Mouse (Mus musculus) erythroblast, adult 5-6 weeks (primary cell): ENCODE measurements around the gene Epo. TPM values are rescaled to one million over a fixed set of nuclear protein-coding genes. Genes with fewer than 3 reads are reported as not detected.
A peak's percentile ranks its signal among the peaks of the same experiment; 100 is the strongest.

Experiments used
- ATAC-seq: replicated peaks from 2 replicates; pipeline ENCODE4 v1.8.0; 2016; ENCODE audit warnings: moderate number of reproducible peaks, mild to moderate bottlenecking, moderate TSS enrichment, inconsistent platforms; ENCODE audit not compliant: poor library complexity, low FRiP score, severe bottlenecking
- total RNA-seq, 2 experiments: library from RNA; stranded (forward) in 1 of 2; stranded (reverse) in 1 of 2; fragments of 150-400 nt in 1 of 2; fragments of 200-764, 138-1000 nt in 1 of 2; gene quantifications; 2 replicates each; pipeline versions ENCODE4 v1.2.3 to v1.2.4; 2015 to 2017; ENCODE audit warnings: low replicate concordance in 2 of 2

Gene Epo
- total RNA-seq, 2 experiments from 2014 or later = not detected

DNA sequence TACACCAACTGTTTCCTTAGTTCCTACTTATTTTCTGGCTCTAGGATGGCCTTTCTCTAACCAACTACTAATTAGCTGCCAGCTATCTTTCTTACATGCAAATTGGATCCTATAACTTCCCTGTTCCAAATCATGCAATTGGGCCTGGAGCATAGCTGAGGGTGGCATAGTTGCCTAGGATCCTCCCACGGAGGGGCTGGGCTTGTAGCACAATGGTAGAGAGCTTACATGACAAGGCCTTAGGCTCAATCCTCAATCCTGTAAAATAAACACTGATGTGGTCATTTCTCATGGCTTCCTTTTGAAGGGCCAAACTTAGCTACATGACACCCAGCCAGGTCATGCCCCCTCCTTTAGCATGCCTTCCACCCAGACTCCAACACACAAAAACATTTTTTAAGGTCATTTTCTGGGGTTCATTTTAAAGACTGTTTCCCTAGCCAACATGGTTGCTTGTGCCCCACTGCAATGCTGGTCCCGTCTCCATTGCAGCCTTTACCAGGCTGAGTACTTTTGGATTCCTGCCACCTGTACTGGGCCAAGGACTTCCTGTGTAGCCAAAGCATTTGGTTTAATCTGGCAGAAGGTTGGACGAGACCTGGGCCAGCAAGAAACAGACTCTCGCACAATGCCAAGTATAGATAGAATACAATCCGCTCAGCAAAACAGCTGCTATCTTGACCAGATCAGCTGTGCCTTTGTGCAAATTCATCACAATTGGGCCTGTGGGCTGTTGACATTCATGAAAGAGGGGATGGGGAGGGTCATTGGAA lies 8.9 kb upstream of the Epo start:
- no peak for ATAC-seq

- ATAC-seq = no peak
Measured at GRCm38 (mm10) chr5:137540991-137541390, 7.9 kb upstream of the Epo start.

- no peak for ATAC-seq
Measured at GRCm38 (mm10) chr5:137539291-137539801, 6.3 kb upstream of the Epo start.

DNA sequence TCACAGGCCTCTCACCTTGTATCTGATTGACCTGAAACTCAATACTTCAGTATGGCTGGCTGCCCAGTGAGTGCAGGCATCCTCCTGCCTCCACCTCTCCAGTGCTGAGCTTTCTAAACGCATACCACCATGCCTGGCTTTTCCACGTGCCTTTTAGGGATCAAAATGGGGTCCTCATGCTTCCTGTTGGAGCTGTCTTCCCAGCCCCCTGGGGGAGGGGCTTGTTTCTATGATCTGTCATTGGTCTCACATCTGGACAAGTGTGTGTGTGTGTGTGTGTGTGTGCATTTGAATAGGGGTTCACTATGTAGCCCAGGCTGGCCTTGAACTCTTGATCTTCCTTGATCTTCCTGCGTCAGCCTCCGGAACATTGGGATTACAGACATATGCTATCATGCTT lies 4.4 kb upstream of the Epo start:
- no peak for ATAC-seq

DNA sequence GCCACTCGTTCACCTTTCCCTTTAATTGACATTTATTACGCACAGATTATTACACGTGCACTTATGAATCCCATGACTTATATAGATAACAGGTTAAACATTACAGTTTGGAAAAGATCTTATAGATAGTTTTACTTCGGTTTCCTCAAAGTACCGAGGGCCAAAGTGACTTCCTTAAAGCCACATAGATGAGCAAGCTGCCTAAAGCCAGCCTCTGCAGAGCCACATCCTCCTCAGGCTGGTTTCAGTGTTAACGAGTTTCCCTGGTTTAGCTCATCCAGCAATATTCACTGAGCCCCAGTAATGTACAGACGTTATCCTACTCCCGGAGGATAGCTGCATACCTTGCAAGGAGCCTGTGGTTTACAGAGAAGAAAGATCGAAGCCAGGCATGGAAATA lies 2.3 kb upstream of the Epo start:
- no peak for ATAC-seq

DNA sequence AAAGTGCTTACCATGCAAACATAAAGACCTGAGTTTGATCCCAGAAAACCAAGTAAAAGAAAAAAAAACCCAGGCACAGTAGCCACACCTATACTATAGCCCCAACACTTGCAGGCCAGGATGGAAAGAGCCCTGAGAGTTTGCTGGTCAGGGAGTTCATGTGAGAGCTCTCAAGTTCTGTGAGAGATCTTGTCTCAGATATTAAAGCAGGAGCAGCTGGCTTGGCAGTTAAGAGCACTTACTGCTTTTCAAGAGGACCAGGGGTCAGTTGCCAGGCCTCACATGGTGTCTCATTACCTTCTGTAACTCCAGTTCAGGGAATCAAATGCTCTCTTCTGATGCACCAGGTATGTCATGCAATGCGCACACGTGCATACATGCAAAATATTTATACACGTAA lies 1.7 kb upstream of the Epo start:
- no peak for ATAC-seq

- ATAC-seq = peak; percentile 14
Measured at GRCm38 (mm10) chr5:137532808-137533116, 280 bp downstream of the Epo start.

DNA sequence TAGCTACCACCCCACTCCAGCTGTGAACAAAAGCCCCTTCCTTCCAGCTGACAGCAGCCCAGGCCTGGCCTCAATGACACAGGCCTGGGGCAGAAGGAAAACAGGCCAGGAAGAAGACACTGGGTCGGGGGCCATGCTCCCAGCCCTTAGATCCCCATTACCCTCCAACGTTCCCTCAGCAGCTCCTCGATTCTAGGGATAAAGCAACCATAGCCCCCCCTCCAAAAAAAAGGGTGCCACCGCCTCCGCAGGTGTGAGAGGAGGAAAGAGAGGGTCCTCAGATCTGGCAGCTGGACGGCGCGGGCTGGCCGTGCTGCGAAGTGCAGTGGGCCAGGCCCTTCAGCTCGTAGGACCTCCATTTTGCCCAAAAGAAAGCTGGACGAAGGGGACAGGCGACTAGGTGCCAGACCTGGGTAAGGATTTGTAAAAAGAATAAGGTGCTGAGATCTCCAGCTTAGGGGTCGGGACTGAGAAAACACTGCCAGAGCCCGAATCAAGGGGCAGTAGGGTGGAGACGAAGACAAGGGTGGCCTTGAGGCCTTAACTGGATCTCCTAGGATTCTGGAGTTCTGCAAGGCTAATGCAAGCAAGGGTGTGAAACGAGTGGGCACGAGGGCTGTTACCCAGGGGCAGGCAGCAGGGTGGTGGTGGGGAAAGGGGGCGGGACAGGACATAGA lies 773 bp downstream of the Epo start:
- ATAC-seq = peak; percentile 16; the same call in 1 of the 2 replicates

DNA sequence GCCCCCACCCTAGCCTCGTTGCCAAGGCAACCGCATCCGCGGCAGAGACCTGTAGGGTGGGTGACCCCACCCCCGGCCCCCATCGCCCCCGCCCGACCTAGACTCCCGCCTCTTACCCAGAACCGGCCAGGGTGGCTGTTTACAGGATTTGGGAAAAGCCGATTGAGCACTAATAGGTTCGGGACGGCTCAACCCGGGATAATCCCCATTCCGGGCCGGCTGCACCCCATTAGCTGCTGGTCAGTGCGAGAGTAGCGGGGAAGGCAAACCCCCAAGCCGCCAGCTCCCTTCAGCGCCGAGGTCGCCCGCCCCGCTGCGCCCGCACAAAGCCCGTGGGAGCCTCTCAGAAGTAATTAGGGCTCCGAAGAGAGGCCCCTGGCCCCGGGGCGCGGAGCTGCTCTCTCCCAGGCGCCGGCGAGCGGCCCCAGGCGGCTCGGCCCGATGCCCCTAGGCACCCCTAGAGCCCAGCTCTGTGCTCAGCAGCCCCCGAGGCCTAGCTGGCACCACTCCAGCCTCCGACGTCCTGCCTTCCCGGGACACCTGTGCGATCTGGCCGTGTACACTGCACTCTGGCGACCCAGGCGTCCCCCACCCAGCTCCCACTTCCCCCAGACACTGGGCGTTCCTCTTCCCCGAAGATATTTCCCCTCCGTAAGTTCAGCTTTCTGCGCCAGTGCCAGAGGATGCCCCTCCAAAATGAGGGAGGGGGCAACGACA lies 1.5 kb downstream of the Epo start:
- ATAC-seq = peak; percentile 5; the same call in 1 of the 2 replicates

- peak; percentile 14; the same call in 1 of the 2 replicates for ATAC-seq
Measured at GRCm38 (mm10) chr5:137530588-137531413, 2.2 kb downstream of the Epo start.

DNA sequence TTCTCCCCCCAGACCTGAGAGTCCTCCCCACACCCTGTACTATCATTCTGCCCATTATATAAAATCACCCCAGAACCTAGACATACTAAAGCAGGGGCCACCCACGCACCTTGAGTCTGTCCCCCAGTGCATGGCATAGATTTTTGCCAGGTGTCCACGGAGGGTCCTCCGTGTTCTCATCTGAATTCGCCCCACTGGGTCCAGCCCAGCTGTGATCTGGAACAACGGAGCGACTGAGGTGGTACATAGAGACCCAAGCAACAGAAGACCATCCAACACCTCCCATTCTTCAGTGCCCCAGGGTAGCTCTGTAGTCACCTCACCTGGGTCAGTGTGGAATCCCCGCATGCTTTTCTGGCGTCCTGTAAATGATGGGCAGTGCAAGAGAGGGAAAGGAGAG lies 3.0 kb downstream of the Epo start:
- ATAC-seq = no peak

- no peak for ATAC-seq
Measured at GRCm38 (mm10) chr5:137529221-137529995, 3.6 kb downstream of the Epo start.

DNA sequence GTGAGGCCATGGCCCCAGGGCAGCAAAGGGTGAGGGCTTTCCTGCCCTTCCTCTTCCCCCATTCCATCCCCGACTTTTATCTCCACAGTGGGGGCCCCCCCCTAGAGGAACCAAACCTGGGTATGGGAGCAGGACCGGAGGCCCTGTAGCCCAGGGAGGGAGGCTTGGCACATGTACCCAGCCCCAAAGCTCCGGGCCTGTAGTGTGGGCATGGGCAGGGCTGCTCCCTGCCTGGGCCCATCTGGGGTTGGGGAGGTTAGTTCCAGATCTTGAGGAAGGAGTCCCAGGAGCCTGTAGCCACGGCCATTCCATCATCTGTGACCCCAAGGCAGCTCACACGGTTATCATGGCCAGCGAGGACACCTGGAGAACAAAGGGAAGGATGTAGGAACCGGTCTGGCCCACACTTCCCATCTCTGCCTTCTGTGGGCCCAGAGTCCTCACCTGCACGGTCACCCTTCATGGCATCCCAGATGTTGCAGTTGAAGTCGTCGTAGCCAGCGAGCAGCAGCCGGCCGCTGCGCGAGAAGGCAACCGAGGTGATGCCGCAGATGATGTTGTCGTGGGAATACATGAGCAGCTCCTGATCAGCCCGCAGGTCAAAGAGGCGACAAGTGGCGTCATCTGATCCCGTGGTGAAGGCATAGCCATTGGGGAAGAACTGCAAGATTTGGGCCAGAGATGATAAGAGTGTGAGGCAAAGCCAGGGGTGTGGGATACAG lies 4.6 kb downstream of the Epo start:
- ATAC-seq = no peak

GRCm38 (mm10) chr5:137527413-137527812 lies 5.6 kb downstream of the Epo start:
- no peak for ATAC-seq

DNA sequence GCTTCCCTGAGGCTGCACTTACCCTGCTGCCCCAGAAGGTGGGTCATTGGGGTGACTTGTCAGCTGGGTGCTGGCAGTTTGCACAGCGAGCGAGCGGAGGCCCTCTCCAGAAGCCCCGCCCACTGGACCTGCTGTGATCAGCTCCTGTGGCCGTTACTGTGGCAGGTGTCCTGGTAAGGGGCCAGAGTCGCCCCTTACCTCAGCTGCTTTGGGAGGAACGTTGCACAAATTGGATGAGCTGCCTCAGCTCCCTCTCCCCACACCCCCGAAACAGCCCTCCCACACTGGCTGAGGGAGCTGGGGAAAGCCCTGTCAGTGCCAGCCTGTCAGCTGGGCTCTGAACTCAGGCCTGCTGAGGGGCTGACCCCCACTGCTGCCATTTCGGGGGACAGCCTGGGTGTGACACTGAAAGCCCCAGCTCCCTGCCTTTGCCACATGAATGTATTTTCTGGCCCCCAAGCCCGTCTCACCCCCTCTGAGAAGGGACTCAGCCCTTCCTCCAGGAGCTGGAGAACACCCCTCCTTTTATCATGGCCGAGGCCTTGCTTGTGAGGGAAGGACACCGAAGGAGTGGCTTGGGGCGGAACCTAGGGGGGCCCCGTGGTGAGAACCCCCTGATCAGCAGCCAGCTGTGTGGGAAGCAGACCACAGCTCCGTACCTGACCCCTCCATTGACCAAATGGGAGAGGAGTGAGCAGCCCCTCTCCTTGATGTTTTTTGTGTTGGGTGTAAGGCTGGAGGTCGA lies 6.7 kb downstream of the Epo start:
- peak; percentile 47 for ATAC-seq

- no peak for ATAC-seq
Measured at GRCm38 (mm10) chr5:137525511-137525910, 7.5 kb downstream of the Epo start.

DNA sequence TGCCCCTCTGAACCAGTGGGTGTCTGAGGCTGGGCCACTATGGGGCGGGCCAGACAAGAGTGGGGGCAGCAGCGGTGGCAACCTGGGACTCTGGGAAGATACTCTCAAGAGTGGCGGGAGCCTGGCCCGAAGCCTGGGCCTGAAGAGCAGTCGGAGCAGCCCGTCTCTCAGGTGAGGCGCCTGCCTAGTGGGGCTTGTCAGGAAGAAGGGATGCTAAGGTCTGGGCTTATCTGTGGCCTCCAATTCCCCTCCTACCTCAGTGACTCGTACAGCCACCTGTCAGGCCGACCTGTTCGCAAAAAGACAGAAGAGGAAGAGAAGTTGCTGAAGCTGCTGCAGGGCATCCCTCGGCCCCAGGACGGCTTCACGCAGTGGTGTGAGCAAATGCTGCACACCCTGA lies 8.4 kb downstream of the Epo start:
- ATAC-seq = no peak

GRCm38 (mm10) chr5:137524251-137524515 lies 8.9 kb downstream of the Epo start:
- no peak for ATAC-seq
